Mouse (Mus musculus) bone marrow macrophage, adult 2 months (primary cell): ENCODE data around the gene Sgcd.

ENCODE experiments used
- CTCF ChIP-seq: IDR thresholded peaks from 2 replicates; pipeline ENCODE4 v1.5.1; 2012; ENCODE audit warnings: low read depth, mild to moderate bottlenecking, low read length, moderate library complexity
- POLR2A ChIP-seq: IDR thresholded peaks from 2 replicates; pipeline ENCODE4 v1.6.1; 2012; ENCODE audit warnings: mild to moderate bottlenecking, low read depth, low read length, borderline replicate concordance

DNA sequence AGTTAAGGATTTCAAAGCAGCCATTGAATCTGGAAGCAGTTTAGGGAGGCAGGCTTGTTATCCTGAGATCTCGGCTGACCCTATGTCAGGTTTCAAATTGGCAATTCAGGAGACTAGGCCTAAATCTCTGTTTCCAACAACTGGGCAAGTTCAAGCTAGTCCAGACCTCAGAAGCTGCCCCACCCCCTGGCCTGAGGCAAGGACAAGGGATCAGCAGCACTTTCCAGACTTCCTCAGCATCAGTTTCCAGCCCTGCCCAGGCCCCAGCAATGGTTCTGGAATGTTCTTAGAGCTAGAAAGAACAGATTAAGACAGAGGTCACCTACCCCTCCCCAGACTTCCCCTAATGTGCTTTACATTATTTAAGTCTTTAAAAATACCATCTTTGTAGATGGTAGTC is 1142.1 kb downstream of the Sgcd start:
- TF ChIP-seq CTCF: no peak
- TF ChIP-seq POLR2A: no peak
